Mouse (Mus musculus): ENCODE results near the gene Pes1.

DNA sequence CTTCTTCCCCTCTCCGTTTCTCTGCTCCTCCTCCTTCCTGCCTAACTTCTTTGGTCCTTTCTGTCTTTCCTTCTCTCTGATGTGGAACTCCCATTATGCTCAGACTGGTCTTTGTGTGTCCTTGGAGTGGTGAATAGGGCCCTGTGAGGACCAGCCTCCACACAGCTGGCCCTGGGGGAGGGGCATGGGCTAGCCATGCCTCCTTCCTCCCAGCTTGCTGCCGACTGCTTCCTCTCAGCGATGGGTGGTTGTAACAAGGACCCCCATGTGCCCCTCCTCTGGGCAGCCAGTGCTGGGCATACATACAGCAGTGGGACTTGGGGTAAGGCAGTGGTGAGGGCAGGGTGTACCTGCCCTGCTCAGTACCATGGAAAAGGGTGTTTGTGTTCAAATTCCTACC is 10.5 kb downstream of the Pes1 start:
- TF ChIP-seq POLR2A (IDR thresholded peaks at IDR 0.05; ENCODE audit: borderline replicate concordance, low read depth, low read length): no peak
- TF ChIP-seq CTCF (IDR thresholded peaks at IDR 0.05; ENCODE audit: low read depth, low read length): no peak
